Mouse (Mus musculus) stomach, postnatal 0 days (tissue): ENCODE results near the gene Zfp39.

ENCODE experiments used
- CTCF ChIP-seq: IDR thresholded peaks from 2 replicates; pipeline ENCODE4 v1.5.1; 2016; ENCODE audit warnings: antibody characterized with exemption, low read depth, mild to moderate bottlenecking, moderate library complexity
- EP300 ChIP-seq: optimal IDR thresholded peaks from 2 replicates; pipeline ENCODE3; 2016; ENCODE audit warnings: antibody characterized with exemption

GRCm38 (mm10) chr11:58937909-58938308 is 33.9 kb upstream of the Zfp39 start:
- no peak for TF ChIP-seq EP300
- no peak for TF ChIP-seq CTCF
